Mouse (Mus musculus) B cell, adult 67 days (primary cell): ENCODE results near the gene Smpx. TPM values are rescaled to one million over a fixed set of nuclear protein-coding genes. Genes with fewer than 3 reads are reported as not detected.

Experiments
- total RNA-seq, 2 experiments: library from RNA; stranded (reverse); gene quantifications; 4 replicates each; pipeline ENCODE4 v1.2.4; 2023

Smpx gene
- not detected for total RNA-seq

DNA sequence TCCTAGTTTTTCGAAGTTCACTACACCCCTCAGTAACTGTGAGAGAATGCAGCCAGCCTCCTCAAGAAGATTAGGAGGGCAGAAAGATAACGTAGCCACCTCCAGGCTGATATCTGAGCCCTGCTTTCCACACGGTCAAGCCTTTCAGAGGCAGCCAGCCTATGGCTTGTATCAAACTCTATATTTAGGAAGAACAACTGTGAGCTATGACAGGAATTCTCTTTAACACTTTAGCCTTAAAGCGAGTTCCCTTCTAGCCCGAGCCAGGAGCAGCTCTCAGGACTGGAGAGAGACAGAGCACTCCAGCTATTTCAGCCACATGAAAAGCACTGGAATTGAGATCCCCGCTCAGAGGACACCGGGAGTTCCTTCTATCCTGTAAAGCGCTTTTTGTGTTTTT is at the start of gene Smpx:
Gene Smpx, plus strand, starts transcription at position 49 of the 400 bp plus-strand sequence.

Other genes starting within 250 kb of the Smpx start
- 10 to 100 TPM; 58.7 to 60.8 TPM for gene Sms, start 206.6 kb upstream of the Smpx start, total RNA-seq
- 1 to 10 TPM; 3.9 to 4.3 TPM for gene Yy2, start 129.9 kb upstream of the Smpx start, total RNA-seq
- gene Mbtps2, start 100.2 kb upstream of the Smpx start, total RNA-seq = 10 to 100 TPM; 17.7 to 23.4 TPM
- gene Klhl34, start 119.5 kb downstream of the Smpx start, total RNA-seq = not detected